Mouse (Mus musculus): ENCODE data around the gene Nsmce4a.

DNA sequence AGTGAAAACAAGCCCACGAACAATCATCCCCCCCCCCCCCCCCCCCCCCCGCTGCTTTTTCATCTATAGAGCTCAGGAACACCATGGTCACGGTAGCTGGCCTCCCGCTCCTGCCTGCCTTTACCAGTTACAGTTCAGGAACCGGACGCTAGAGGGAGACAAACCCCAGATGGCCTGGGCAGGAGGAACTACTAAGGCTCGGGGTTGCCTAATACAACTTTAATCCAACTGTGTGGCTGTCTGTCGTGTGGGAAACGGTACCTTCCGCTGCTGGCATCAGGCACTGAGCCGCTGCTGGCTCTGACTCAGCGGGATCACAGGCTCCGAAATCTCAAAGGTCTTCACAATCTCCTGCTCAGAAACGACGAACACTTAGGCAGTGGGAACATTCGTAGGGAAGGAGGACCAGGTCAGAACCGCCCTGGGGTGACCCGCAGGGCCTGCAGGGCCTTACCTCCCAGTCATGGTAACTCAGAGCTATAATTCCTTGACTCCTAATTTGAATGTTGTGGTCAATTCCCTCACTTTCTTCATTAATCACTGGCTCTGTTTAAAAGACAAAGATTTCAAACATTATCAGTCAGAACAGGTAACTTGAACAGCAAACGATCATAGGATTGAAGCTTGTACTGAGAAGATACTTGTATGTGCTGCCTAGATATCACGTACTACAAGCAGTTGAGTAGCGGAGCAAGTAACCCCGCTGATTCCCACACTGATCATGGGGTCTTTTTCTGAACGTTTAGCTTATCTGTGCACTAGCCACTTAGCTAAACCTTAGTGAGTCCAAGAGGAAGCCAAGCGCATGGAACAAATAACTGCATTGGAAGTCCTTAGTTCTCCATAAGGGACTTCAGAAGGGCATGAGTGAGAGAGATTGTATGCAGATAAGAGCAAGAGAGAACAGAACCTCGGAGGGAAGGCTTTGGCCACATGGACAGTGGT is 39.3 kb downstream of the Nsmce4a start:
- TF ChIP-seq CTCF (IDR thresholded peaks at IDR 0.05; ENCODE audit: low read depth, low read length) (peak; percentile 98), POLR2A (IDR thresholded peaks at IDR 0.05; ENCODE audit: extremely low read depth, insufficient read depth, low read length) (no peak)

Measured in liver, adult 2 months (tissue).